Mouse (Mus musculus): Measurements from ENCODE around the gene Ywhae.

Ywhae gene

DNA sequence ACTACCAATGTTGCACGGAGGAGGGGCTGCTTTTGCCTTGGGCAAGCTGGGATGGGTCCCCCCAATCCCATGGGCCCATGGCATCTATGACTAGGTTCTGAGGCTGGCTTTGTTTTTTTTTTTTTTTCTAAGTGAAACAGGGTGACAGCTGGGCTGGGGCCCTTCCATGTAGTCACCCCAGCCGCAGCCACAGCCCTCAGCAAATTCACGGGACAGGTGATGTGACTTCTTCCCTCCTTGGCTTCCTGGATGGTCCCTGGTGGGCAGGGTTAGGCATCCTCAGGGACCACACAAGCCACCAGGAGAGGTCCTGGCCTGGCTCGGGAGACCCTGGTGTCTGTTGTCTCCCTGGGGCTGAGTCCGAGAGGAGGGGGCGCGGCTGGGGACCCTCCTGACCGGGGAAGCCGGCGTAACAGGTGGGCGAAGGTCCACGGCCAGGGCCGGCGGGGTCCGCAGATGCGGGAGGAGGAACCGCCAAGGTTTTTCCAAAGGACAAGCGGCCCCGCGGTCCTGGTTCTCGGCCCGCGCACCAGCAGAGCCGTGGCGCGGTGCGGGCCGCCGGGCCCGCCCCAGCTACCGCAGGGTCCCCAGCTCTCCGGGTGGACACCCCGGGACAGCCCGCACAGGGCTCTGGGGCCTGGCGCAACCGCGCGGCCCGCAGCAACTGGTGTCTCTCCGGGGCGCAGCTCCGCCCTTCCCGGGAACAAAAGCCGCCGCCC is 62.1 kb downstream of the Ywhae start:
- DNase-seq (ENCODE audit: inconsistent ontology term) = no peak

DNA sequence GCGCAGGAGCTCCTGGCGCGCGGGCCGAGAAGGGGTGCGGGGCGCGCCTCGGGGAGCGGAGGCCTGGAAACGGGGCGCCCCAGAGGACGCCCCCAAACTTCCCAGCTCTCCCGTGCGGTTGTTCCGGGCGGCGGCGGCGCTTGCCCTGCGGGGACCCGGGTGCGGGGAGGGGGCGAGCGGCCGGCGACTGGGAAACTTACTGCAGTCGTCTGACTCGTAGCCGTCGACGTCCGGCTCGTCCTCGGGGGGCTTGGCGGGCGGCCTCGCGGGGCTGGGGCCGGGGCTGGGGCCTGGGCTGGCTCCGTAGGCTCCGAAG is 62.6 kb downstream of the Ywhae start:
- DNase-seq (ENCODE audit: inconsistent ontology term) = no peak

DNA sequence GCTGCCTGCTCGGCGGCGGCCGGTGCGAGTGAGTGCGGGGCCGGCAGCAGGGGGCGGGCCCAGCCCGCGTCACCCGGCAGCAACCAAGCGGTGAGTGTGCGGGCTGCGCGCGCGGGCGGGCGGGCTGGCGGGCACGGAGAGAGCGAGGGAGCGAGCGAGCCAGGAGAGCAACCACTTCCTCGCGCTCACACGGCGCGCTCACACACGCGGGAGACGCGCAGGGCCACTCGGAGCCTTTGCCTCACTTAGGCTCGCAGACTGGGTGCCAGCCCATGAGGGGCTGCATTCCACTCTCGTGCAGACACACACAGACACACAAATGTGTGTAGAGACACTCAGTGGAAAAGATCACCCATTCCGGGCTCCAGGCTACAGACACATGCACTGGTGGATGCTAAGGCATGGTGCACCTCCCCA is 63.4 kb downstream of the Ywhae start, which contains the start of gene Doc2b:
Gene Doc2b, minus strand, starts transcription at position 21 of the 417 bp plus-strand sequence.
- peak; percentile 52 for DNase-seq (ENCODE audit: inconsistent ontology term)

DNA sequence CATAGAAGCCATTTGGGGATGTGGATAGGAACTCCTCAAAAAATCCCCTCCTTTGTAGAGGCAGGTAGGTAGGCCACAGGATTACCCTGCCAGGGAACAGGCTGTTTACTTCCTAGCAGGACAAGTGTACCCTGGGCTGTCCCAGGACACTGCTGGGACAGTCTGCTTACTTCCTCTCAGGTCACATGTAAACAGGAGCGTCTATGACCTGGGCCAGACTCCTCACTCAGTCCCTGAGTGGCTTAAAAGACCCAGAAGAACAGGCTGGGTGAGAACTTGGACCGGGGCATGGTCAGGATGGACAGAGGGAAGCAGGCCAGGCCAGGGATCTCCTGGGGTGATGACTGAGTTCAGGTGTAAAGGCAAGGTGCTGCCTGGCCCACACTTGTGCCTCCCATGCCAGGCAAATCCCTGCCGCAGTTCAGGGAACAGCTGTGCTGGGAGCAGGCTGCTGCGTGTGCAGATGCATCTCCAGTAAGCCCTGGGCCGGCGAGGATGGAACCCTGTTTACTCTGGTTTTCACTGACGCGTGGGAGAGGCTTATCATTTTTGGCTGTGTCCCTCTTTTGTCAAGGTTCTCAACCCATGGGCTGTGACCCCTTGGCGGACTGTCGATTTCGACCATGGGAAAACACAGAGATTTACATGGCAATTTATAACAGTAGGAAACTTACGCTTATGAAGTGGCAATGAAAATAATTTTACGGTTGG is 64.0 kb downstream of the Ywhae start:
- DNase-seq (ENCODE audit: inconsistent ontology term) = no peak

DNA sequence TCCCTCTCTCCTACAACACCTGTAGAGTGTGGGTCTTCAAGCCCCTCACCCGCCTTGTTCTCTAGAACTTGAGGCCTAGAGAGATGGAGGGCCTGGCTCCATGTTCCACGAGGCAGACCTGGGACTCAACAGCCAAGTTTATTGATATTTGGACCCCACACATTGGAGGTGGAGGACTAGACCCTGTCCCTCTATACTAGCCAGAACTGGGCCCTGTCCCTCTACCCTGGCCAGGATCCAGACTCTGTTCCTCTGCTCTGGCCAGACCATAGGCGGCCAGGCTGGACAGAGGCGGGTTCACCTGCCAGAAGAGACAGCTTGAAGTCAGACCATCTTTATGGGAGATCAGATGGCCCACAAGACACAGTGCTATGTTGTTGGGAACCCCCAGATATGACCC is 68.7 kb downstream of the Ywhae start:
- DNase-seq (ENCODE audit: inconsistent ontology term) = no peak

DNA sequence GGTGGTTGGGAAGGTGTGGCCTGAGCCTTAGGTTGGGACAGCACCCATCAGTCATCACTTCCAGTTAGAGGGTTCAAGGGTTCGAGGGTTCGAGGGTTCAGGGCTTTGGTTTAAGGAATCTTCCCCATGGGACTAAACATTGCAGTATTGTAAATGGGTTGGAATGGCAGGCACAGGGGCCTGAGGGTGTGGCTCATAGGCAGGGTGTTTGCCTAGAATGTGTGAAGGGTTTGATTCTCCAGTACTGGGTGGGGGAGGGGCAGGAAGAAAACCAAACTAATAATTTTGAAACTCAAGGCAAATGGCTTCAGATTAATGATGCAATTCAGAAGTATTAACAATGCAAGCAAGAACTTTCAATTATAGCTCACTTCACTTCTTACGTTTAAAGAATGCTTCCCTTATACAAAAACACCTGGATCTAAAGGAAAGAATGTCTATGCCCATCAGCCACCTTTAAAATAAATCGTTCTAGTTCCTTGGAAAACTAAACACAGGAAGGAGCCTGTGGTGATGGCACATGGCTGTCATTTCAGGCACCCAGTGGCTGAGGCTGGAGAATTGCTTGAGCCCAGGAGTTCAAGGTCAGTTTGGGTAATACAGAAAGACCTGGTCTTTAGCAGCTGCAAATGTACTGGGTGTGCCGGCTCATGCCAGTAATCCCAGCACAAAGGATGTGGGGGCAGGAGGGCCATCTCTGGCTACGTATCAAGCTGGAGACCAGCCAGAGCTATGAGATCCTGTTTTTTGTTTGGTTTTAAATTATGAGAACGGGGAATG is 69.3 kb downstream of the Ywhae start:
- DNase-seq (ENCODE audit: inconsistent ontology term) = no peak

DNA sequence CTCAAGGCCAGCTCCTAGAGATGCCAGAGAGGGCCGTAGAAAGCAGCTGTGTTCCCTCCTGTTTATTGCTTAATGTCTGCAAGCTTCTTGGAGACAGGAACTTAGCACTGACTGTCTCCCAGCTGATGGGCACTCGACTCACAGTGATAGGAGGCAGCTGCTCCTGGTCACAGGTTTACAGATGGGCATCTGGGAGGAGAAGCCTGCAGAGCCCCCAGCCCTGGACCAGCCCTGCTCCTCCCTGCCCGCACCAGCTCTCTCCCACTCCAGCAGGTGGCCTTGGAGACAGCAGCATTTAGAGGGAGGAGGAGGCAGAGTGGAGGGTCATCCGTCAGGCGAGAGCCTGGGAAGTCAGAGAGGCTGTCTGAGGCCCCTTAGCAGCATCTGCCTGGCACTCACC is 74.8 kb downstream of the Ywhae start:
- DNase-seq (ENCODE audit: inconsistent ontology term) = no peak

DNA sequence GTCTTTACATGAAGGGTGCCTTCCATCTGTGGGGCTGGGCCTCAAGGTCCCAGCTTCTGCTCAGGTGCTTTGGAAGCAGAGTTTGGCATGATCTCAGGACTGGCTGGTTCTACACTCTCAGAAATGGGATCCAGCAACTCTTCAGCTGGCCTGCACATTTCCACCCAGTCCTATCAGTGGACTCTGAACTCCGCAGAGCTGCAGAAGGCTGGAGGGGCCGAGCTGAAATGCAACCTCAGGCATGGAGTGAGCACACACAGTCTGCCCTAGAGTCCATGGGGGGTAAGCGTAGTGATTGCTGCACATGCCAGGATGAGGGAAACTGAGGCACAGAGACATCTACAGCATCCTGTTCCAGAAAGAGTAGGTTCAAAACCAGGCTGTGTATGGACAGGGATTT is 77.9 kb downstream of the Ywhae start:
- DNase-seq (ENCODE audit: inconsistent ontology term) = no peak

DNA sequence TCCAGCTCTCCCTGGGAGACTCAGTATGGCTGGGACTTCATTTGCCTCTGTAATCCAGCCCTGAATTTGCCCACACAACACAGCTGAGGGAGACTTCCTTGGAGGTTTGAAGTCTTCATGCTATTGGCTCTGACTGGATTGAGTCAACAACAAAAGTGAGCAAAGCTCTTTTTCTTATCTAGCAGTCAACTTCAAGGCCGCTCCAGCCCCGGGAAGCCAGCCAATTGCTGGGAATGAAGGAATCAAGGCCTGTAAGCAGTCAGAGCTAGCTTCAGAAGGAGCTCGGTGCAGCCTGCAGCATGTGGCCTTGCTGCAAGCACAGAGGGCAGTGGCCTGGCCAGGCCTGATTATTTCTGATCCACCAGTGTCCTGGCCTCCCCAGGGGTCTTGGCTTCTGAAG is 79.2 kb downstream of the Ywhae start:
- peak; percentile 74 for DNase-seq (ENCODE audit: inconsistent ontology term)

DNA sequence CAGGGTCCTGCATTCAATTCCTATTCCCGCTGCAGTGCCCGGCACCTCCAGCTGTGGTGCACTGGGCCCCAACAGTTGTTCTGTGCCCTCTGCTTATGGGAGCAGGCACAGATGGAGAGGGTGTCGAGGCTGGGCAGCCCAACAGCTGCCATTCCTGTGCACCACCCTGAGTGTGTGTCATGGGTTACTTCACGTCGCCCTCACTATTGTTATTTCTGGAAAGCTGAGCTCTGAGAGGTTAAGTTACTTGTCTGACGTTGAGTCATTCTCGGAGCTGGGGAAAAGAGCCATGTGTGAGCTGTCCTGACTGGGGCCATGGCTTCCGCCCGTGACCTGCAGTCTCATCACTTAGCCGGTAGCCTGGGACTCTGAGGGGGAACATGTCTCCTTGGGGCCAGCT is 80.4 kb downstream of the Ywhae start:
- no peak for DNase-seq (ENCODE audit: inconsistent ontology term)

All from Muller cell, postnatal 12 days (primary cell).